ENCODE assay signal across 28 mouse cellular contexts in genomic region chr2:26044216-26044615, GRCm38 (mm10). TPM values are rescaled to one million over a fixed set of nuclear protein-coding genes. Genes with fewer than 3 reads are reported as not detected.
A peak's percentile ranks its signal among the peaks of the same experiment; 100 is the strongest.
DNase-seq lines count a peak whose midpoint lies in the region; ATAC-seq lines count a peak whose summit lies in the region.
"Had no signal": no experiment of that assay in that cellular context is flagged by ENCODE, and none has a peak within 500 bp of the region (broad histone marks: within the 10 kb centered on the region; RNA-seq: fewer than 3 reads in every experiment).

No protein-coding gene starts in this region.

- WGBS in embryonic facial prominence, embryonic 14.5 days, result 72% methylated on average over 9 of the region's 9 CpGs
- WGBS in embryonic facial prominence, embryonic 10.5 days, result 83% methylated on average over 9 of the region's 9 CpGs

- H3K9me3 ChIP-seq in embryonic facial prominence, embryonic 14.5 days (ENCODE audit: control insufficient read depth, low read length), result no peaks in the 10 kb centered on the region
- no peaks in the 10 kb centered on the region for H3K9me3 ChIP-seq in embryonic facial prominence, embryonic 10.5 days
- H3K9me3 ChIP-seq: embryonic facial prominence, embryonic 12.5 days; heart, embryonic 12.5 days; hindbrain, embryonic 10.5 days; limb, embryonic 10.5 days; liver, embryonic 15.5 days; lung, embryonic 15.5 days had no signal

- H3K4me3 ChIP-seq in embryonic facial prominence, embryonic 14.5 days (ENCODE audit: low read depth, low read length), result no peak overlapping the region
- H3K4me3 ChIP-seq in embryonic facial prominence, embryonic 10.5 days, result no peak overlapping the region
- H3K4me3 ChIP-seq: embryonic facial prominence, embryonic 12.5 days; erythroblast, embryonic 14.5 days; heart, embryonic 12.5 days; hindbrain, embryonic 10.5 days; layer of hippocampus, adult 2 months; left cerebral cortex, adult 2 months; limb, embryonic 10.5 days; liver, embryonic 15.5 days; lung, embryonic 15.5 days had no signal

- H3K27ac ChIP-seq in embryonic facial prominence, embryonic 14.5 days (replicated peaks; ENCODE audit: low read depth, low read length), result no peak overlapping the region
- no peak overlapping the region for H3K27ac ChIP-seq in embryonic facial prominence, embryonic 10.5 days (replicated peaks)
- H3K27ac ChIP-seq: embryonic facial prominence, embryonic 12.5 days; hindbrain, embryonic 10.5 days; layer of hippocampus, adult 2 months; left cerebral cortex, adult 2 months; limb, embryonic 10.5 days; liver, embryonic 15.5 days; lung, embryonic 15.5 days; macrophage had no signal

- H3K36me3 ChIP-seq in embryonic facial prominence, embryonic 14.5 days (ENCODE audit: control insufficient read depth, insufficient read depth, low read length), result no peaks in the 10 kb centered on the region
- H3K36me3 ChIP-seq in embryonic facial prominence, embryonic 10.5 days (replicated peaks), result no peaks in the 10 kb centered on the region
- H3K36me3 ChIP-seq: embryonic facial prominence, embryonic 12.5 days; heart, embryonic 12.5 days; hindbrain, embryonic 10.5 days; limb, embryonic 10.5 days; liver, embryonic 15.5 days; lung, embryonic 15.5 days had no signal

- ATAC-seq in embryonic facial prominence, embryonic 14.5 days (ENCODE audit: low read depth), result 0 out of 2 replicates have a peak, but pooled peaks have one; percentile 37
- ATAC-seq in inflammation-experienced regulatory T-cells, adult 6 months, result no peak
- ATAC-seq: activated CD4-positive, CD25-positive, alpha-beta regulatory T cell, adult 4 months had no signal

- H3K4me2 ChIP-seq in embryonic facial prominence, embryonic 14.5 days (ENCODE audit: low read depth, low read length), result no peak overlapping the region
- H3K4me2 ChIP-seq: embryonic facial prominence, embryonic 12.5 days; heart, embryonic 12.5 days; liver, embryonic 15.5 days; lung, embryonic 15.5 days had no signal

- H3K9ac ChIP-seq in embryonic facial prominence, embryonic 14.5 days (ENCODE audit: low read depth, low read length), result no peak overlapping the region
- H3K9ac ChIP-seq: embryonic facial prominence, embryonic 12.5 days; heart, embryonic 12.5 days; liver, embryonic 15.5 days; lung, embryonic 15.5 days had no signal

- no peaks in the 10 kb centered on the region for H3K27me3 ChIP-seq in embryonic facial prominence, embryonic 14.5 days (replicated peaks; ENCODE audit: control insufficient read depth, insufficient read depth, low read length)
- H3K27me3 ChIP-seq in embryonic facial prominence, embryonic 10.5 days (replicated peaks; ENCODE audit: low read depth, poor library complexity, severe bottlenecking), result peaks cover 5% of the 10 kb centered on the region; the same call in 1 of the 2 replicates
- H3K27me3 ChIP-seq: lung, embryonic 15.5 days had no signal

- DNase-seq in embryonic facial prominence, embryonic 14.5 days (ENCODE audit: low spot score), result peak; percentile 25
- DNase-seq in embryonic facial prominence, embryonic 10.5 days (ENCODE audit: low spot score), result no peak
- peak; percentile 31 for DNase-seq in layer of hippocampus, adult 11-12 months (ENCODE audit: low spot score)
- DNase-seq in layer of hippocampus, adult 9-10 months (ENCODE audit: low spot score), result no peak
- DNase-seq in NIH3T3 (ENCODE audit: low read depth), result peak; percentile 36
- DNase-seq in layer of hippocampus, postnatal 14 days (ENCODE audit: low spot score in 2 of 2), result peak; percentile 39 to 78
- DNase-seq: adrenal gland, adult 8-10 months; cerebellum, adult 2 months; gastrocnemius, postnatal 25 days; heart, adult 18-20 months; heart, postnatal 10 days; kidney, adult 8-10 months; kidney, postnatal 10 days; liver; thymus, adult 18-20 months; thymus, postnatal 4 days had no signal

- H3K4me1 ChIP-seq in embryonic facial prominence, embryonic 14.5 days (ENCODE audit: control insufficient read depth, insufficient read depth, low read length), result no peaks in the 10 kb centered on the region
- peaks cover 9% of the 10 kb centered on the region for H3K4me1 ChIP-seq in embryonic facial prominence, embryonic 10.5 days
- H3K4me1 ChIP-seq: embryonic facial prominence, embryonic 12.5 days had no signal

RNA-seq across cellular contexts. Expression of gene Ubac1, which starts 22.7 kb away (rescaled TPM):
- 104 and 110 TPM in 2 replicates for polyA plus RNA-seq in embryonic facial prominence, embryonic 14.5 days (2014; fragmentation: Nextera tagmentation; extraction: Ambion mirVana)
- polyA plus RNA-seq in embryonic facial prominence, embryonic 10.5 days (2016; fragmentation: Nextera tagmentation; extraction: Ambion mirVana), result 94.9 and 95.9 TPM in 2 replicates
- 10 to 100 TPM; 71.3 to 74.0 TPM for total RNA-seq in layer of hippocampus, postnatal 14 days (2021)
- polyA plus RNA-seq in inflammation-experienced regulatory T-cells, adult 6 months (2017; shearing (Covaris generic)), result 10 to 100 TPM; 14.1 to 17.2 (median 16.0) TPM

Comparison
In these comparisons a context has a peak if more than half of its experiments do, and no peak if none do; other contexts are left out.
1. DNase-seq: peak in embryonic facial prominence, embryonic 14.5 days (single experiment), layer of hippocampus, adult 11-12 months (single experiment), NIH3T3 (single experiment) and layer of hippocampus, postnatal 14 days (2 of 2); none in embryonic facial prominence, embryonic 10.5 days (single experiment) and layer of hippocampus, adult 9-10 months (single experiment).